Mouse (Mus musculus) stomach, postnatal 0 days (tissue): Measurements from ENCODE around the gene Auts2. TPM values are rescaled to one million over a fixed set of nuclear protein-coding genes. Genes with fewer than 3 reads are reported as not detected.

Source experiments
- ATAC-seq: fragments of 200-750 bp; cut with Nextera tagmentation; 2 replicates; pipeline ENCODE4 v1.8.0; 2017; ENCODE audit not compliant: low FRiP score, low TSS enrichment
- DNase-seq: peaks from one replicate; pipeline ENCODE4 v3.0.0-alpha.2; 2016; ENCODE audit warnings: low spot score
- H3K27ac ChIP-seq: fragments of 300-500 bp; sonication (generic); replicated peaks from 2 replicates; pipeline ENCODE4 v1.5.1; 2014; ENCODE audit warnings: mild to moderate bottlenecking, control low read depth
- H3K27me3 ChIP-seq: fragments of 300-500 bp; sonication (generic); 2 replicates; pipeline ENCODE4 v1.6.1; 2014; ENCODE audit warnings: low read length; ENCODE audit not compliant: control insufficient read depth, insufficient read depth
- H3K36me3 ChIP-seq: fragments of 300-500 bp; sonication (generic); 2 replicates; pipeline ENCODE4 v1.6.1; 2014; ENCODE audit warnings: low read length, mixed read lengths; ENCODE audit not compliant: control insufficient read depth, insufficient read depth
- H3K4me1 ChIP-seq: fragments of 300-500 bp; sonication (generic); replicated peaks from 2 replicates; pipeline ENCODE4 v1.6.1; 2014; ENCODE audit warnings: antibody characterized with exemption; ENCODE audit not compliant: control insufficient read depth, insufficient read depth
- H3K4me2 ChIP-seq: fragments of 300-500 bp; sonication (generic); replicated peaks from 2 replicates; pipeline ENCODE4 v1.6.1; 2014; ENCODE audit warnings: low read depth, mild to moderate bottlenecking, control low read depth, moderate library complexity
- H3K4me3 ChIP-seq: fragments of 300-500 bp; sonication (generic); 2 replicates; pipeline ENCODE4 v1.5.1; 2014; ENCODE audit warnings: low read depth, low read length, control low read depth
- H3K9ac ChIP-seq: fragments of 300-500 bp; sonication (generic); 2 replicates; pipeline ENCODE4 v1.6.1; 2014; ENCODE audit warnings: mild to moderate bottlenecking, low read length, control low read depth, mixed read lengths
- H3K9me3 ChIP-seq: fragments of 300-500 bp; sonication (generic); 2 replicates; pipeline ENCODE4 v1.6.1; 2016; ENCODE audit warnings: low read length; ENCODE audit not compliant: control insufficient read depth
- CTCF ChIP-seq: IDR thresholded peaks from 2 replicates; pipeline ENCODE4 v1.5.1; 2016; ENCODE audit warnings: antibody characterized with exemption, low read depth, mild to moderate bottlenecking, moderate library complexity
- EP300 ChIP-seq: optimal IDR thresholded peaks from 2 replicates; pipeline ENCODE3; 2016; ENCODE audit warnings: antibody characterized with exemption
- WGBS: fragments of 180-500 bp; shearing (Covaris S2); extraction: QIAGEN DNeasy Blood & Tissue Kit; methylation state at CpG from one replicate; pipeline ENCODE4 v1.1.7; 2014; 5-methylcytosine and 5-hydroxymethylcytosine counted together
- polyA plus RNA-seq: library from polyadenylated mRNA; unstranded; fragments of >200 nt; fragmentation: Nextera tagmentation; extraction: Ambion mirVana; gene quantifications from 2 replicates; pipeline ENCODE4 v1.2.1, GENCODE M21; 2015

Gene Auts2
- polyA plus RNA-seq, 1 experiment from 2014 or later: 7.3 TPM

DNA sequence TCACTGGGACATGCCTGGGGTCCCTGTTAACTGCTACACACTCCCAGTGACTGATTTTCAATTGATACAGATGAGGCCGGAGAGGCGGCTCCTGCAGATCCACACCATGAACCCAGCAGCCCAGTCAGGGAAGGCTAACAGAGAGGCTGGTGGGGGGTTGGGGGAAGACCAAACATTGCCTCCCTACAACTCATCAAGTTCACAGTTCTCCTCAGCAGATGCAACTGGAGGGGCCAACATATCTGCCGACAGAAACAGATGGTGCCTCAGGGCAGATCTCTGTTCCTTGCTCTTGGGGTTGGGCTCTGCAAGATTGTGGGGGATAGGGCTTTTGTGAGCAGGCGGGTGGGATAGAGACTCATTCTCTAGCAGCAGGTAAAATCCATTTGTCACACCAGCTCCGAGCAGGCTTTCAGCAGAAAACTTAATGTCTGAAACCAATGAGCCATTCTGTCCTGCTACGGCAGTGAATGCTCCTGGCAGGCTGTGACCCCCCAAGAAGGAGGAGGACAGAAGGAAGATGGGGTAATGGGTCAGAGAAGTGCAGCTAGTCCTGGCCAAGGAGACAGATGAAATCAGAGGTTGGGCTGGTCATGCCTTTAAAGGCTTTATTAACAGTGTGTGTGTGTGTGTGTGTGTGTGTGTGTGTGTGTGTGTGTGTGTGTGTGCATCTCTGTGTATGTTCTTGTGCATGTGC is 740.7 kb downstream of the Auts2 start:
- Histone ChIP-seq H3K4me3 (no peak overlapping the region), H3K27ac (no peak overlapping the region), H3K4me2 (no peak overlapping the region), H3K36me3 (no peaks in the 10 kb centered on the region), H3K9me3 (no peaks in the 10 kb centered on the region), H3K4me1 (no peaks in the 10 kb centered on the region), H3K27me3 (no peaks in the 10 kb centered on the region), H3K9ac (no peak overlapping the region)
- WGBS: 68% methylated on average over 6 of the region's 6 CpGs
- TF ChIP-seq CTCF (no peak), EP300 (no peak)
- DNase-seq (no peak), ATAC-seq (no peak)

GRCm38 (mm10) chr5:131801924-131802323 is 741.2 kb downstream of the Auts2 start:
- no peak for ATAC-seq
- H3K9ac ChIP-seq: no peak overlapping the region
- TF ChIP-seq EP300 (no peak), CTCF (no peak)
- no peaks in the 10 kb centered on the region for H3K4me1 ChIP-seq
- no peaks in the 10 kb centered on the region for H3K36me3 ChIP-seq
- DNase-seq: no peak
- 60% methylated on average over 6 of the region's 6 CpGs for WGBS
- H3K4me2 ChIP-seq: no peak overlapping the region
- H3K27ac ChIP-seq: no peak overlapping the region
- H3K4me3 ChIP-seq: no peak overlapping the region
- H3K9me3 ChIP-seq: no peaks in the 10 kb centered on the region
- H3K27me3 ChIP-seq: no peaks in the 10 kb centered on the region

DNA sequence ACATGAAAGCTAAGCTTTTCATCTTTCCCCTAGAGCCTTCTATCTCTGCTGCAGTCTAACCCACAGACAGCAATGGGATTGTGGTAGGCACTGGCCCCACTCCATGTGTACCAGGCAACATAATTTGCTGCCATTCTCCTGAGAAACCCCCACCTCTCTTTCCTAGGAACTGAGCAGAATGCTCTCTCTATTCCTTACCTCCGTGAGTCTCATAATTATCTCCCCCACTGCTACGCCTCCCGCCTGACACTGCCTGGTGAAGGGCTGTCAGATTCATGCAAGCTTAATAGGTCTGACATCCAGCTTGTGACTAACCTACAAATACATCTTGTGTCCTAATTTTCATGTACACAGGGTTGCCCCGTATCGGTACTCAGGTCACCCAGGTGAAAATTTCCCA is 744.8 kb downstream of the Auts2 start:
- no peak for TF ChIP-seq EP300
- TF ChIP-seq CTCF: no peak
- no peaks in the 10 kb centered on the region for H3K9me3 ChIP-seq
- no peak for ATAC-seq
- no peak overlapping the region for H3K9ac ChIP-seq
- H3K36me3 ChIP-seq: no peaks in the 10 kb centered on the region
- H3K4me2 ChIP-seq: no peak overlapping the region
- H3K27ac ChIP-seq: no peak overlapping the region
- no peak for DNase-seq
- 89% methylated on average over 5 of the region's 5 CpGs for WGBS
- H3K4me3 ChIP-seq: no peak overlapping the region
- no peaks in the 10 kb centered on the region for H3K4me1 ChIP-seq
- H3K27me3 ChIP-seq: no peaks in the 10 kb centered on the region

- Histone ChIP-seq H3K9me3 (no peaks in the 10 kb centered on the region), H3K27ac (no peak overlapping the region), H3K4me3 (no peak overlapping the region), H3K27me3 (no peaks in the 10 kb centered on the region), H3K36me3 (no peaks in the 10 kb centered on the region), H3K4me2 (no peak overlapping the region), H3K4me1 (no peaks in the 10 kb centered on the region), H3K9ac (no peak overlapping the region)
- no peak for TF ChIP-seq EP300
- no peak for TF ChIP-seq CTCF
- no peak for DNase-seq
- no peak for ATAC-seq
These were observed 746.1 kb downstream of the Auts2 start for GRCm38 (mm10) chr5:131797044-131797443.

DNA sequence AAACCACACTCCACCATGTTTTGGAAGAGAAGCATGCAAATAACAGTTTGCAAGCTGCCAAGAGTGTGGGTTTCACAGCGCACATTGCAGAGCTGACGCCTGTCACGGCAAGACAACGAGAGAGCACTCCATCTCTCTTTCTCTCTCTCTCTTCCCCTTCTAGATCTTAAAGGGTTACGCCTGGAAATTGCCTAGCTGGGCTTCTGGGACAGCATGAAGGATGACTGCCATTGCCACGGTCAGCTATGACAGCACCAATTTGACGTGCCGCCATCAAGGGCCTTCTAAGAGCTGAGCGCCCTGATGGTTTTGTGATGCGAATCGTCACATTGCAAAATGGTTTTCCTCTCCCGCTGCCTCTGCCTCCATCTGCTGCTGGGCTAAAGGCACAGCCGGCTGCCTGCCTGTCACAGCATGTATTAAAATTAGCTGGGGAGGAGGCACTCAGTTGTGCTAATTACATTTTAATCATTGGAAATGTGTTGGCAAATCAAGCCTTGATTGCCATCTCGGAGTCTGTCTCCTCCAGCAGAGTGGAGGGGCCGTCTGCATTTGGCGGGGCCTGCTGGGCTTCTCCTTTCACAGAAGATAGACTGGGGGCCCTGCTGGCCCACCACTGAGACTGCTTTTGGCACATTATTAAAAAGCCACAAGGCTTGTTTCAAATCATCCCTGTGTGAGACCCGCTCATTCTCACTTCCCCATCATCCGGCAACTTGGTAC is 748.6 kb downstream of the Auts2 start:
- H3K27me3 ChIP-seq: no peaks in the 10 kb centered on the region
- TF ChIP-seq EP300: no peak
- TF ChIP-seq CTCF: peak; percentile 43
- DNase-seq: no peak
- no peaks in the 10 kb centered on the region for H3K9me3 ChIP-seq
- 72% methylated on average over 18 of the region's 18 CpGs for WGBS
- no peaks in the 10 kb centered on the region for H3K36me3 ChIP-seq
- no peaks in the 10 kb centered on the region for H3K4me1 ChIP-seq
- ATAC-seq: no peak
- no peak overlapping the region for H3K4me2 ChIP-seq
- H3K4me3 ChIP-seq: no peak overlapping the region
- no peak overlapping the region for H3K9ac ChIP-seq
- no peak overlapping the region for H3K27ac ChIP-seq

- Histone ChIP-seq H3K4me1 (no peaks in the 10 kb centered on the region), H3K9ac (no peak overlapping the region), H3K9me3 (no peaks in the 10 kb centered on the region), H3K4me3 (no peak overlapping the region), H3K36me3 (no peaks in the 10 kb centered on the region), H3K27me3 (no peaks in the 10 kb centered on the region), H3K4me2 (no peak overlapping the region), H3K27ac (no peak overlapping the region)
- ATAC-seq: no peak
- 69% methylated on average over 8 of the region's 8 CpGs for WGBS
- TF ChIP-seq EP300 (no peak), CTCF (no peak)
- DNase-seq: no peak
These were observed 753.5 kb downstream of the Auts2 start for GRCm38 (mm10) chr5:131789601-131790000.
